Mouse (Mus musculus) forebrain, embryonic 11.5 days (tissue): ENCODE data around the gene Tspyl4. TPM values are rescaled to one million over a fixed set of nuclear protein-coding genes. Genes with fewer than 3 reads are reported as not detected.

Experiments
- ATAC-seq: fragments of 200-750 bp; cut with Nextera tagmentation; replicated peaks from 2 replicates; pipeline ENCODE4 v1.8.0; 2017; ENCODE audit warnings: moderate TSS enrichment; ENCODE audit not compliant: low FRiP score
- DNase-seq: peaks from one replicate; pipeline ENCODE4 v3.0.0-alpha.2; 2017; ENCODE audit warnings: low spot score
- H3K27ac ChIP-seq: fragments of 300-500 bp; sonication (generic); 2 replicates; pipeline ENCODE4 v1.5.1; 2014; ENCODE audit warnings: low read depth, low read length
- H3K27me3 ChIP-seq: fragments of 300-500 bp; sonication (generic); 2 replicates; pipeline ENCODE4 v1.6.1; 2014; ENCODE audit warnings: mild to moderate bottlenecking, low read length, mixed read lengths; ENCODE audit not compliant: control insufficient read depth, insufficient read depth
- H3K36me3 ChIP-seq: fragments of 300-500 bp; sonication (generic); 2 replicates; pipeline ENCODE4 v1.6.1; 2014; ENCODE audit warnings: mild to moderate bottlenecking, low read length, moderate library complexity, mixed read lengths; ENCODE audit not compliant: control insufficient read depth, insufficient read depth
- H3K4me1 ChIP-seq: fragments of 300-500 bp; sonication (generic); replicated peaks from 2 replicates; pipeline ENCODE4 v1.6.1; 2014; ENCODE audit warnings: low read length, mixed read lengths; ENCODE audit not compliant: control insufficient read depth, insufficient read depth
- H3K4me2 ChIP-seq: fragments of 300-500 bp; sonication (generic); 2 replicates; pipeline ENCODE4 v1.6.1; 2014; ENCODE audit warnings: low read depth, mild to moderate bottlenecking, low read length, moderate library complexity, mixed read lengths; ENCODE audit not compliant: severe bottlenecking
- H3K4me3 ChIP-seq: fragments of 300-500 bp; sonication (generic); 2 replicates; pipeline ENCODE4 v1.5.1; 2014; ENCODE audit warnings: low read depth, low read length
- H3K9ac ChIP-seq: fragments of 300-500 bp; sonication (generic); 2 replicates; pipeline ENCODE4 v1.6.1; 2014; ENCODE audit warnings: low read length
- H3K9me3 ChIP-seq: fragments of 300-500 bp; sonication (generic); 2 replicates; pipeline ENCODE4 v1.6.1; 2016; ENCODE audit warnings: low read length, mixed read lengths; ENCODE audit not compliant: control insufficient read depth
- WGBS: fragments of 180-500 bp; shearing (Covaris S2); extraction: QIAGEN DNeasy Blood & Tissue Kit; methylation state at CpG from one replicate; pipeline ENCODE4 v1.1.7; 2014; 5-methylcytosine and 5-hydroxymethylcytosine counted together
- polyA plus RNA-seq: library from polyadenylated mRNA; unstranded; fragments of >200 nt; fragmentation: Nextera tagmentation; extraction: Ambion mirVana; gene quantifications from 2 replicates; pipeline ENCODE4 v1.2.1, GENCODE M21; 2014

The Tspyl4 gene
- polyA plus RNA-seq, 1 experiment from 2014 or later: 18.1 TPM

DNA sequence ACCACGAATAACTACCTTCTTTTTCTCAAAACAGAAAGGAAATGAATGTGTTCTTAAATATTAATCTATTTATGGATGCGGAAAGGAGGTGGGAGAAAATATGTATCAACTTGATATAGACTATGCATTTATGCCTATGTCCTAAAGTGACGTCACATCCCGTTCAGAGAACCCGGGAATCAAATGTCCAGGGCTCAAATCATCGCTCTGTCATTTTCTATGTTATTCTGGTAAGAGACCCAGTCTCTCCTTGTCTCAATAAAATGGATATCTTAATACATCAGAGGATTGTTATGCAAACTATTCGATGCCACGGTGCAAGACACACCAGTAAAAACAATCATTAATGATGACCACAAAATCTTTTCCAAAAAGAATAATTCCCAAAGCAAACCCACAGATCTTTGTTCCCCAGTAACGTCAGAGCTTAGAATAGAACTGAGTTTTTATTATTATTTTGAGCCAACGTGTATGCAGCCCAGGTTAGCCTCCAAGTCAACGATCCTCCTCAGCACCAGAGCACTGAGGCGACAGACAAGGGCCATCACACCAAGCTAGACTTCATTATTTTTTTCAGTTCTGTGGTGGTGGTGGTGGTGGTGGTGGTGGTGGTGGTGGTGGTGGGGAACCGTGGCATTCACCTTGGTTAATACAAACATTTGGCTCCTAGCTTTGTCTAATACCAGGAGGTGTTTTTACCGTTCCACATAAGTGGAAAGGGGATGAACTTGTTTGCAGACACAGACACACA, 15.9 kb upstream of the Tspyl4 start:
- peak overlapping the region; percentile 77 for H3K4me2 ChIP-seq
- 0 out of 2 replicates have a peak overlapping the region, but pooled peaks have one; percentile 1 for H3K27ac ChIP-seq
- ATAC-seq (peak; percentile 45), DNase-seq (no peak)
- peaks cover 5% of the 10 kb centered on the region for H3K4me1 ChIP-seq
- no peaks in the 10 kb centered on the region for H3K27me3 ChIP-seq
- WGBS: 24% methylated on average over 14 of the region's 14 CpGs
- H3K9me3 ChIP-seq: no peaks in the 10 kb centered on the region
- peak overlapping the region; percentile 95 for H3K4me3 ChIP-seq
- no peaks in the 10 kb centered on the region for H3K36me3 ChIP-seq
- H3K9ac ChIP-seq: peak overlapping the region; percentile 92

DNA sequence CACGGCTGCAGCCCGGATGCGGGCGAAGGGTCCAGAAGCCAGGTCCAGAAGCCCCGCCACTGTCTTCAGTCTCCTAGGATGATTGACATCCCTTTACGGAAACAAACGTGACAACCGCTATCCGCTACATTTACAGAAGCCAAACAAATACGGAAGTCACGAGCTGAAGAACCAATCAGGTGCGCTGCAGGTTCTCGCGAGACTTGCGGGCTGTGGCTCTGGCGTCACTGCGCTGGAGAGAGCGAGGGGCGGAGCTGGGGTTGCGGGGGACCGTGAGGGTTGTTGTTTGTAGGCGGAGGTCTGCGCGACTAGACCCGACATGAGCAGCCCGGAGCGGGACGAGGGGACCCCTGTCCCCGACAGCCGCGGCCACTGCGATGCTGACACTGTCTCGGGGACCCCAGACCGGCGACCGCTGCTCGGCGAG, 15.3 kb upstream of the Tspyl4 start, which contains the start of gene Tspyl1:
TSS of gene Tspyl1 (plus strand) at position 229 of the 427 bp plus-strand sequence.
- no peaks in the 10 kb centered on the region for H3K27me3 ChIP-seq
- peak; percentile 98 for ATAC-seq
- H3K27ac ChIP-seq: 0 out of 2 replicates have a peak within 1 kb of the TSS, but pooled peaks have one; percentile 1
- DNase-seq: peak; percentile 98
- peak within 1 kb of the TSS; percentile 92 for H3K9ac ChIP-seq
- under 1% methylated on average over 38 of the region's 38 CpGs for WGBS
- peaks cover 5% of the 10 kb centered on the region for H3K4me1 ChIP-seq
- no peaks in the 10 kb centered on the region for H3K36me3 ChIP-seq
- no peaks in the 10 kb centered on the region for H3K9me3 ChIP-seq
- H3K4me3 ChIP-seq: peak within 1 kb of the TSS; percentile 95
- peak within 1 kb of the TSS; percentile 77 for H3K4me2 ChIP-seq

DNA sequence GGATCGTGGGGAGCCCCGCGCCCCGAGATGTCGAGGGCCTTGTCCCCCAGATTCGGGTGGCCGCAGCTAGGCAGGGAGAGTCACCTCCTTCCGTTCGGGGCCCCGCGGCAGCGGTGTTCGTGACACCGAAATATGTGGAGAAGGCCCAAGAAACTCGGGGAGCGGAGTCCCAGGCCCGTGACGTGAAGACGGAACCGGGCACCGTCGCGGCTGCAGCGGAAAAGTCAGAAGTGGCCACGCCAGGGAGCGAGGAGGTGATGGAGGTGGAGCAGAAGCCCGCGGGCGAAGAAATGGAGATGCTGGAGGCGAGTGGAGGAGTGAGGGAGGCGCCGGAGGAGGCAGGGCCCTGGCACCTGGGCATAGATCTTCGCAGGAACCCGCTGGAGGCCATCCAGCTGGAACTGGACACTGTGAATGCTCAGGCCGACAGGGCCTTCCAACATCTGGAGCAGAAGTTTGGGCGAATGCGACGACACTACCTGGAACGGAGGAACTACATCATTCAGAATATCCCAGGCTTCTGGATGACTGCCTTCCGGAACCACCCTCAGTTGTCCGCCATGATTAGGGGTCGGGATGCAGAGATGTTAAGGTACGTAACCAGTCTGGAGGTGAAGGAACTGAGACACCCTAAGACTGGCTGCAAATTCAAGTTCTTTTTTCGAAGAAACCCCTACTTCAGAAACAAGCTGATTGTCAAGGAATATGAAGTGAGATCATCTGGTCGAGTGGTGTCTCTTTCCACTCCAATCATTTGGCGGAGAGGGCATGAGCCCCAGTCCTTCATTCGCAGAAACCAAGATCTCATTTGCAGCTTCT, 14.6 kb upstream of the Tspyl4 start:
- Histone ChIP-seq H3K4me1 (peaks cover 5% of the 10 kb centered on the region), H3K36me3 (no peaks in the 10 kb centered on the region), H3K27me3 (no peaks in the 10 kb centered on the region), H3K9ac (peak overlapping the region; percentile 92), H3K4me2 (peak overlapping the region; percentile 77), H3K9me3 (no peaks in the 10 kb centered on the region), H3K27ac (no peak overlapping the region), H3K4me3 (peak overlapping the region; percentile 95)
- ATAC-seq: peak; percentile 18
- WGBS: 3% methylated on average over 47 of the region's 47 CpGs
- DNase-seq: no peak

- no peaks in the 10 kb centered on the region for H3K9me3 ChIP-seq
- no peaks in the 10 kb centered on the region for H3K36me3 ChIP-seq
- peak overlapping the region; percentile 73 for H3K4me3 ChIP-seq
- peak overlapping the region; percentile 64; the same call in 1 of the 2 replicates for H3K27ac ChIP-seq
- ATAC-seq (peak; percentile 26), DNase-seq (no peak)
- no peaks in the 10 kb centered on the region for H3K27me3 ChIP-seq
- 4% methylated on average over 13 of the region's 13 CpGs for WGBS
- H3K4me2 ChIP-seq: peak overlapping the region; percentile 61
- H3K9ac ChIP-seq: peak overlapping the region; percentile 65
- H3K4me1 ChIP-seq: peaks cover 16% of the 10 kb centered on the region; the same call in 1 of the 2 replicates
Measured at GRCm38 (mm10) chr10:34296911-34297298, 337 bp upstream of the Tspyl4 start.

GRCm38 (mm10) chr10:34297980-34298753, 925 bp downstream of the Tspyl4 start:
- H3K4me1 ChIP-seq: peaks cover 16% of the 10 kb centered on the region; the same call in 1 of the 2 replicates

GRCm38 (mm10) chr10:34300368-34300767, 3.1 kb downstream of the Tspyl4 start:
- Histone ChIP-seq H3K27ac (no peak overlapping the region), H3K9ac (peak overlapping the region; percentile 53), H3K4me3 (peak overlapping the region; percentile 26), H3K4me1 (peaks cover 16% of the 10 kb centered on the region; the same call in 1 of the 2 replicates), H3K36me3 (no peaks in the 10 kb centered on the region), H3K27me3 (no peaks in the 10 kb centered on the region), H3K4me2 (peak overlapping the region; percentile 53), H3K9me3 (no peaks in the 10 kb centered on the region)
- no peak for ATAC-seq
- WGBS: 9% methylated on average over 5 of the region's 5 CpGs
- no peak for DNase-seq

More at GRCm38 (mm10) chr10:34297980-34298753, 925 bp downstream of the Tspyl4 start:
- Histone ChIP-seq H3K9ac (peak overlapping the region; percentile 76), H3K36me3 (no peaks in the 10 kb centered on the region), H3K9me3 (no peaks in the 10 kb centered on the region), H3K4me2 (peak overlapping the region; percentile 53), H3K4me3 (peak overlapping the region; percentile 73), H3K27ac (peak overlapping the region; percentile 84), H3K27me3 (no peaks in the 10 kb centered on the region)
- WGBS: 49% methylated on average over 25 of the region's 25 CpGs
- no peak for DNase-seq
- ATAC-seq: peak; percentile 10; the same call in 1 of the 2 replicates

DNA sequence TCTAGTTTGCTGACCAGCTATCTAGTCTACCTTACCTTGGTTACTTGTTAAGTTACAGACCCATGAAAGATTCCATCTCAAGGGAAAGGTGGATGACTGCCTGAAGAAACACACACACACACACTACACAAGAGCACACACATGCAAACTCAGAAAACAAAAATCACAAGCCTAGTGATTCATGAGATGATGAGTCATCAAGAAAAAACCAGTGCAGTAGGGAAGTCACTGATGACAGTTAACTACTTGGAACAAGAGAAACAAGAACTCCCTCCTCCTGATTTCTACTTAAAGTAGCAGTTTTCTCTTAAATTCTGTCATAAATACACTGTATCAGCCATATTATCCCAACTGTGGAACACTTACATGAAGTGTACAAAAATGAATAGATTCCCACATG, 9.8 kb downstream of the Tspyl4 start:
- H3K9ac ChIP-seq: no peak overlapping the region
- H3K27me3 ChIP-seq: no peaks in the 10 kb centered on the region
- no peak overlapping the region for H3K27ac ChIP-seq
- no peaks in the 10 kb centered on the region for H3K36me3 ChIP-seq
- no peaks in the 10 kb centered on the region for H3K9me3 ChIP-seq
- no peak overlapping the region for H3K4me3 ChIP-seq
- no peak for ATAC-seq
- no peaks in the 10 kb centered on the region; the same call in 1 of the 2 replicates for H3K4me1 ChIP-seq
- no peak for DNase-seq
- no peak overlapping the region for H3K4me2 ChIP-seq
